Mouse (Mus musculus): ENCODE measurements around the gene Mlh3. TPM values are rescaled to one million over a fixed set of nuclear protein-coding genes. Genes with fewer than 3 reads are reported as not detected.
"Not testable (repeated sequence)": the region's sequence is repeated elsewhere in the genome, so short reads cannot be mapped to it uniquely, and the experiment has no call there.

Mlh3 gene
- polyA plus RNA-seq, 1 experiment = 15.7 TPM

DNA sequence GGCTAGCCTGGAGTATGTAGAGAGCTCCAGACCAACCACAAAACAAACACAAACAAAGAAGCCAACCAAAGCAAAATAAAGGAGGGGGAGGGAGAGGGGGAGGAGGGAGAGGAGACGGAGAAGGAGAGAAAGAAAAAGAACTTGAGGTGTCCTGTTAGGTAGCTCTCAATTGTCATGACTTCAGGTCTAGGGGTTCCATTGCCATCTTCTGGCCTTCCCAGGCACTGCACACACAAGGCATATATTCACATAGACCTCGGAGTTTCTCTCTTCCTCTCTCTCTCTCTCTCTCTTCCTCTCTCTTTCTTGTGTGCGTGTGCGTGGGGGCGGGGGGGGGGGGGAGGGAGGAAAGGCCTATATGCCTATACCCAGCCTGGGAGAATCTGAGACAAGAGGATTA lies 16.5 kb upstream of the Mlh3 start:
- Histone ChIP-seq H3K27ac (ENCODE audit: insufficient read depth, low read length) (no peak overlapping the region), H3K27me3 (ENCODE audit: control insufficient read depth, insufficient read depth, low read length, poor library complexity, severe bottlenecking) (no peaks in the 10 kb centered on the region), H3K4me3 (ENCODE audit: low read depth, low read length) (no peak overlapping the region), H3K36me3 (ENCODE audit: control insufficient read depth, insufficient read depth, low read length, poor library complexity, severe bottlenecking) (no peaks in the 10 kb centered on the region), H3K9me3 (replicated peaks; ENCODE audit: control insufficient read depth, insufficient read depth, low read length, poor library complexity, severe bottlenecking) (no peaks in the 10 kb centered on the region), H3K4me1 (ENCODE audit: control insufficient read depth, insufficient read depth, low read length) (no peaks in the 10 kb centered on the region), H3K9ac (ENCODE audit: low read depth, poor library complexity, severe bottlenecking) (no peak overlapping the region)
- TF ChIP-seq CTCF (IDR thresholded peaks at IDR 0.05; ENCODE audit: low read depth, low read length) (peak; percentile 40), POLR2A (IDR thresholded peaks at IDR 0.05; ENCODE audit: insufficient read depth, low read length) (no peak)

DNA sequence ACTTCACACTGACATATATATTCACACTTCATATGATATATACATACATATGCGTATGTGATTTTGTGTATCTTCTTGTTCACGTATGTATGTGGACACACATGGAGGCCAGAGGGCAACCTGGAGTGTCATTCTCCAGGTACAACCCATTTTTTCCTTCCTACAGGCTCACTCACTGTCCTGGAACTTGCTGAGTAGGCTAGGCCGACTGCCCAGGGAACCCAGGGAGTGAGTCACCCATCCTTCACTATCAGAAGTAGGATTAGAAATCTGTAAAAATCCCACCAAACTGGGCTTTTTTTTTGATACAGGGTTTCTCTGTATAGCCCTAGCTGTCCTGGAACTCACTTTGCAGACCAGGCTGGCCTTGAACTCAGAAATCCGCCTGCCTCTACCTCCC lies 14.6 kb upstream of the Mlh3 start:
- no peaks in the 10 kb centered on the region for H3K4me1 ChIP-seq (ENCODE audit: control insufficient read depth, insufficient read depth, low read length)
- H3K27ac ChIP-seq (ENCODE audit: insufficient read depth, low read length) = no peak overlapping the region
- no peaks in the 10 kb centered on the region for H3K36me3 ChIP-seq (ENCODE audit: control insufficient read depth, insufficient read depth, low read length, poor library complexity, severe bottlenecking)
- H3K9me3 ChIP-seq (replicated peaks; ENCODE audit: control insufficient read depth, insufficient read depth, low read length, poor library complexity, severe bottlenecking) = no peaks in the 10 kb centered on the region
- no peaks in the 10 kb centered on the region for H3K27me3 ChIP-seq (ENCODE audit: control insufficient read depth, insufficient read depth, low read length, poor library complexity, severe bottlenecking)
- TF ChIP-seq CTCF (IDR thresholded peaks at IDR 0.05; ENCODE audit: low read depth, low read length) = no peak
- no peak for TF ChIP-seq EP300 (IDR thresholded peaks at IDR 0.05; ENCODE audit: insufficient read depth, low read depth, low read length)
- TF ChIP-seq POLR2A (IDR thresholded peaks at IDR 0.05; ENCODE audit: insufficient read depth, low read length) = no peak
- H3K9ac ChIP-seq (ENCODE audit: low read depth, poor library complexity, severe bottlenecking) = no peak overlapping the region
- H3K4me3 ChIP-seq (ENCODE audit: low read depth, low read length) = no peak overlapping the region

DNA sequence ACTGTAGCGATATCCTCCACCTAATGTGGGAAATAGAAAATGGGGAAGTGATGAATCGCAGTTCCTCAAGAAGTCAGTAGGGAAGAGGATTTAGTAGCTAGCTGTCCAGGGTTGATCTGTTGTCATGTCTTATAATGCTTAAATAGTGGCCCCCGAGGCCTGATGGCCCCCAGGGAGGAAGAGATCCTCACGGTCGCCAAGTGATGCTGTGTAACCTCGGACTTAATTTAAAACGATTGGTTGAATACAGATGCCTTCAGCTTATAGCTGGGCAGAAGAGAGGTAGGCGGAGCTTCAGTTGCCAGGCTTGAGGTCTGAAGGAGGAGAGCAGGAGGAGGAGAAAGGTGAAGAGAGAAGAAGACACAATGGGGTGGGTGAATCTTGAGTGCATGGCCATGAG lies 13.9 kb upstream of the Mlh3 start:
- Histone ChIP-seq H3K27me3 (ENCODE audit: control insufficient read depth, insufficient read depth, low read length, poor library complexity, severe bottlenecking) (no peaks in the 10 kb centered on the region), H3K4me1 (ENCODE audit: control insufficient read depth, insufficient read depth, low read length) (no peaks in the 10 kb centered on the region), H3K4me3 (ENCODE audit: low read depth, low read length) (no peak overlapping the region), H3K27ac (ENCODE audit: insufficient read depth, low read length) (no peak overlapping the region), H3K9me3 (replicated peaks; ENCODE audit: control insufficient read depth, insufficient read depth, low read length, poor library complexity, severe bottlenecking) (no peaks in the 10 kb centered on the region), H3K9ac (ENCODE audit: low read depth, poor library complexity, severe bottlenecking) (no peak overlapping the region), H3K36me3 (ENCODE audit: control insufficient read depth, insufficient read depth, low read length, poor library complexity, severe bottlenecking) (no peaks in the 10 kb centered on the region)
- TF ChIP-seq POLR2A (IDR thresholded peaks at IDR 0.05; ENCODE audit: insufficient read depth, low read length) (no peak), CTCF (IDR thresholded peaks at IDR 0.05; ENCODE audit: low read depth, low read length) (no peak), EP300 (IDR thresholded peaks at IDR 0.05; ENCODE audit: insufficient read depth, low read depth, low read length) (no peak)

DNA sequence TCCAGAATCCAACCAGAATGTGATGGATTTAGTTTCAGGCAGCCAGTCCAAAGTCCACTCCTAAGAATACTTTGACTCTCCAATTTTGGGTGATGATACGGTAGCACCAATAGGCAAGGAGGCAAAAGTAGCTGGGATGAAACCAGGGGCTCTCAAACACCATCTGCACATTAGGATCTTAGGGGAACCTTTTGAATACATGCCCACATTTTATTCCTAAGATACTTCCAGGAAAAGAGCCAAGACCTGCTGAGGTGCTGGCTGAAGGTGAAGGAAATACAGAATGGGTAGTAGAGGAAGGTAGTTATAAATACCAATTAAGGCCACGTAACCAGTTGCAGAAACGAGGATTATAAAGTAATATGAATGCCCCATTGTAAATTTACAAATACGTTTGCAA lies 11.4 kb upstream of the Mlh3 start:
- H3K27me3 ChIP-seq (ENCODE audit: control insufficient read depth, insufficient read depth, low read length, poor library complexity, severe bottlenecking); H3K27ac ChIP-seq (ENCODE audit: insufficient read depth, low read length); H3K9me3 ChIP-seq (replicated peaks; ENCODE audit: control insufficient read depth, insufficient read depth, low read length, poor library complexity, severe bottlenecking); H3K36me3 ChIP-seq (ENCODE audit: control insufficient read depth, insufficient read depth, low read length, poor library complexity, severe bottlenecking); H3K4me3 ChIP-seq (ENCODE audit: low read depth, low read length); H3K4me1 ChIP-seq (ENCODE audit: control insufficient read depth, insufficient read depth, low read length); H3K9ac ChIP-seq (ENCODE audit: low read depth, poor library complexity, severe bottlenecking): not testable (repeated sequence)

DNA sequence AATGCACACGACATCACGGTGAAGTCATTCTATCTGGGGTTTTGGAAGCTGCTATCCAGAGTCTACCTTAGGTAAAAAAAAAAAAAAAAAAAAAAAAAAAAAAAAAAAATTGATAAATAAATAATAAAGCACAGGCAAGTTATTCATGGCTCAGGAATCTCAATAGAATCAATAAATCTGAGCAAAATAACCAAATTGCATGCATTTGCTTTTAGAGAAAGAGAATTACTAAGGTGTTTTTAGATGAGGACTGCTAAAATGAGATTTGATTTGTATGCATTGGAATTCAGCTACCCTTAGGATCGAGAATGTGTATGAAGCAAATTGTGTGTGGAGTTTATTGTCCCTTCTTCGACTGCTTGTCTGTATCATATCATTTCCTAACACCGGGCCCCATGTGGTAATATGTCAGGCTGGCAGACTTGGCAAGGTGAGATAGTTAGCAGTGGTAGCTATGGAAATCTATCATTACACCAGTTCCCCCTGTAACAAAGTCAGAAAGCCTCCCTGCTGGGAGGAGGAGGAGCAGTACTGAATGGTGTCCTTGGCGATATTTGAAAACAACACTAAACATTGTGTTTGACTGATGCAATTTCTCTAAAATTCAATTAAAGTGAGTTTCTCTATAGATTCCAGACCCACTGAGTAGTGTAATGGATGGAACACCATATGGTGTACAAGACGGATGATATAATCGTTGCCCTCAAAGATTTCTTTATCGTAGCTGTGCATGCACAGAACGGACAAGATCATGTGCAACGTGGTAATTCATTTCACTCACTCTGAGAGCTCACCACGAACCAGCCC lies 10.6 kb upstream of the Mlh3 start:
- no peak overlapping the region for H3K27ac ChIP-seq (ENCODE audit: insufficient read depth, low read length)
- H3K4me1 ChIP-seq (ENCODE audit: control insufficient read depth, insufficient read depth, low read length) = no peaks in the 10 kb centered on the region
- H3K9ac ChIP-seq (ENCODE audit: low read depth, poor library complexity, severe bottlenecking) = no peak overlapping the region
- H3K27me3 ChIP-seq (ENCODE audit: control insufficient read depth, insufficient read depth, low read length, poor library complexity, severe bottlenecking) = no peaks in the 10 kb centered on the region
- H3K36me3 ChIP-seq (ENCODE audit: control insufficient read depth, insufficient read depth, low read length, poor library complexity, severe bottlenecking) = peaks cover 4% of the 10 kb centered on the region; the same call in 1 of the 2 replicates
- no peaks in the 10 kb centered on the region for H3K9me3 ChIP-seq (replicated peaks; ENCODE audit: control insufficient read depth, insufficient read depth, low read length, poor library complexity, severe bottlenecking)
- H3K4me3 ChIP-seq (ENCODE audit: low read depth, low read length) = no peak overlapping the region
- TF ChIP-seq CTCF (IDR thresholded peaks at IDR 0.05; ENCODE audit: low read depth, low read length) = no peak
- no peak for TF ChIP-seq POLR2A (IDR thresholded peaks at IDR 0.05; ENCODE audit: insufficient read depth, low read length)
- no peak for TF ChIP-seq EP300 (IDR thresholded peaks at IDR 0.05; ENCODE audit: insufficient read depth, low read depth, low read length)

DNA sequence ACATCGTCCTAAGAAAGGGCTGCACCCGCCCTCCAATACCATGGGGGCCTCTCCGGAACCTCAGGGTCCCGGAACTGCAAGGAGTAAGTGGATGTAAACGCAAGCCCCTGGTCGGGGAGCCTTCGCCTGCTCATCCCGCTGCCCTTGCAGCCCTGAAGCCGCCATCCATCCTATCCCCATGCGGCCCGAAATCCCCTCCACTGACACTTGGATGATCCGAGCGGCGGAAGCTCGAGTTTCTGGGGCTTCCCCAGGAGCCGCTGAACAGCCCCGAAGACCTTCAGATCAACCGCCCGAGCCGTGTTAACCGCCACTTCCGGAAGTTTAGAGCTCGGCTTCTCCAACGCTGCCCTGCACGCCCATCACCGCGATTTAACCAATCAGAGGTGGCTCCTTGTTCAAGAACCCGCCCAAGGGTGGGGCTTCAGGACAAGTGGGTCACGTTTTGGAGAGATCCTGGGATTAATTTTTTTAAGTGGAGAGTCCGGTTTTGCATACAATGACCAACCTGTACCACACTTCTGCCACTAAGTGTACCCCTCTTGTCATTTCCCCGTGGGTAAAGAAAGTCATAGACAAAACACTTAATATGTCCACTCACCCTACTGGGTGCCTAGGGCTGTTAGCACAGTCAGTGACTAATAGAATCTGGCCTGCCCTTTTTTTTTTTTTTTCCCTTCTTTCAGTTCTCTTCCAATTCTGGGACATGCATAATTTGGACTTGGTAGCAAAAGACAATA lies 9.9 kb upstream of the Mlh3 start:
- no peak overlapping the region for H3K27ac ChIP-seq (ENCODE audit: insufficient read depth, low read length)

More for the DNA sequence above, 9.9 kb upstream of the Mlh3 start:
- H3K9me3 ChIP-seq (replicated peaks; ENCODE audit: control insufficient read depth, insufficient read depth, low read length, poor library complexity, severe bottlenecking) = no peaks in the 10 kb centered on the region
- peak overlapping the region; percentile 93 for H3K4me3 ChIP-seq (ENCODE audit: low read depth, low read length)
- TF ChIP-seq EP300 (IDR thresholded peaks at IDR 0.05; ENCODE audit: insufficient read depth, low read depth, low read length) (no peak), POLR2A (IDR thresholded peaks at IDR 0.05; ENCODE audit: insufficient read depth, low read length) (no peak), CTCF (IDR thresholded peaks at IDR 0.05; ENCODE audit: low read depth, low read length) (no peak)
- no peaks in the 10 kb centered on the region for H3K4me1 ChIP-seq (ENCODE audit: control insufficient read depth, insufficient read depth, low read length)
- no peaks in the 10 kb centered on the region for H3K27me3 ChIP-seq (ENCODE audit: control insufficient read depth, insufficient read depth, low read length, poor library complexity, severe bottlenecking)
- H3K9ac ChIP-seq (ENCODE audit: low read depth, poor library complexity, severe bottlenecking) = peak overlapping the region; percentile 83
- H3K36me3 ChIP-seq (ENCODE audit: control insufficient read depth, insufficient read depth, low read length, poor library complexity, severe bottlenecking) = peaks cover 4% of the 10 kb centered on the region; the same call in 1 of the 2 replicates
